Mouse (Mus musculus): ENCODE results near the gene Kazn.

- TF ChIP-seq CTCF (conservative IDR thresholded peaks at IDR 0.05 in 1 of 2, IDR thresholded peaks at IDR 0.05 in 1 of 2; ENCODE audit: low read depth in 2 of 2, low read length in 2 of 2) (no peak), EP300 (IDR thresholded peaks at IDR 0.05; ENCODE audit: low read length) (no peak), POLR2A (IDR thresholded peaks at IDR 0.05; ENCODE audit: low read depth, low read length) (no peak), ZKSCAN1 (IDR thresholded peaks at IDR 0.05; ENCODE audit: borderline replicate concordance, low read depth, low read length) (no peak), E2F4 (IDR thresholded peaks at IDR 0.05; ENCODE audit: insufficient replicate concordance, low read depth, low read length) (no peak), BHLHE40 (IDR thresholded peaks at IDR 0.05; ENCODE audit: low read depth, low read length) (no peak), CHD1 (IDR thresholded peaks at IDR 0.05; ENCODE audit: low read depth, low read length) (no peak), PAX5 (IDR thresholded peaks at IDR 0.05; ENCODE audit: low read length) (no peak), UBTF (IDR thresholded peaks at IDR 0.05; ENCODE audit: low read depth, low read length) (no peak), SMC3 (IDR thresholded peaks at IDR 0.05; ENCODE audit: low read depth, low read length) (no peak)
Observed at GRCm38 (mm10) chr4:142163862-142164261, 75.3 kb downstream of the Kazn start.

Data from CH12.LX (cell line).